Mouse (Mus musculus) right cerebral cortex, postnatal 14 days (tissue): ENCODE results near the gene Frat1.
"Not testable (repeated sequence)": the region's sequence is repeated elsewhere in the genome, so short reads cannot be mapped to it uniquely, and the experiment has no call there.

Experiments
- DNase-seq: peaks from one replicate; pipeline ENCODE4 v3.0.0; 2022

Gene Frat1

DNA sequence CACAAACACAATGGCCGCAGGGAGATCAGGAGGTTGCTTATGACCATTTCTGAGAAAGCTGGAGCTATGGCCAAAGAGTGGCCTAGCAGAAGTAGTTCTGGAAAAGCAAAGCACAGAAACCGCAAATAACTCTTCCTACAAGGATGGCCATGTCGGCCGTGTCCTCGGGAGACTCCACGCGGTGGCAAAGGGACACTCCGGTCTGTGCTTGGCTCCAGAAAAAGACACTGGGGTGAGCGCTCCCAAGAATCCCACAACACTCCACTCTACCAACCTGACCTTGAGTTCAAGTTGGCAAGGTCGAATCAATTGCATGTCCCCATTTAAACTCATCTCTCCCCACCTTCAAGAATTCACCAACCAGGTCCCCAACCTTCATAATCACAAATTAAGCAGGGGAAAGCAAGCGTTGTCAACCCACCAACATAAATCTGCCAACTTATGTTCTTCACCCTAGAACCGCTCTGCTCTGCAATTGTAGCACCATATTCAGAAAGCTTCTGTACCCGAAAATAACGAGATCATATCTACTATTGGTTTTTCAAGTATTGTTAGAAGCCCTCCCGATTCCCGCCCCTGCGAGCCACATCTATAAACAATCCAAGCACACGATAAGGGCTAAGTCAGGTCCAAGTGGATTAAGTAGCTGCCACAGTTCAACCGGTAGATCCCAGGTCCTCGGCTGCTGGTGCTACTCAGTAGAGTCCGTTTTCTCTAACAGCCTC, 16.8 kb downstream of the Frat1 start:
- no peak for DNase-seq

DNA sequence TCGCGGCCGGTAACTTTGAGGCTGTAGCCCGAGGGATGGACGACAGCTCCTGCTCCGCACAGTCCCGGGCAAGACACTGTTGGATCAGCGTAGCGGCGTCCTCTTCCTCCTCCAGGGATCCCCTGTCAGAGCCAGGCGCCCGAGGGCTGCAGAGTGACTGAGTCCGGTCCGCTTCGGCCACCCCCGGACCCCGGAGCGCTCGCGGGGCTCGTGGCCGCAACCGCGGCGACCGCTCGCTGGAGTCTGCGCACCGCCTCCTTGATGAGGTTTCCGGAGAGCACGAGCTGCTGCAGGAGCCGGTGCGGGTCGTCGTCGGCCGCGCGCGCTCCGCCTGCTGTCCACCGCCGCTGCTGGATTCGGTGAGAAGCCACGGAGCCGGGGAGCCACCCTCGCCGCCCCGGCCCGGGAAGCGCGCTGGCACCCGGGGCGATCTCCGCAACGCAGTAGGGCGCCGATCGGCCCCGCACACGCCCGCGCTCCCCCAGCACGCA, 17.4 kb downstream of the Frat1 start:
- DNase-seq = peak; percentile 53

DNA sequence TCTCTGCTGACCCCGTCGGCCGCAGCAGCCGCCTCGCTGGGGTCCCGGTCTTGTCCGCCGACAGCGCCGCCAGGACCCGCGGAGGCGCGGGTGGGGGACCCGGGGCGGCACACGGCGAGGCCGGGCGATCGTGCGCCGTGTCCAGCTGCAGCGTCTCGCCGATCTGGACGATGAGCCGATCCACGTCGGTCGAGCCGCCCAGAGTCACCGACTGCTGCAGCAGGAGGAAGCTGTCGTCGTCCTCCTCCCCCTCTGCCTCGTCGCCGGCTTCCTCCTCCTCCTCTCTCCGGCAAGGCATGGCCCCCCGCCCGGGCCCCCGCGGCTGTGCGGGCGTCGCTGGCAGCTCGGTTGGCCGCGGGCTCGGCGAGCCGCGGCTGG, 17.8 kb downstream of the Frat1 start:
- peak; percentile 54 for DNase-seq

DNA sequence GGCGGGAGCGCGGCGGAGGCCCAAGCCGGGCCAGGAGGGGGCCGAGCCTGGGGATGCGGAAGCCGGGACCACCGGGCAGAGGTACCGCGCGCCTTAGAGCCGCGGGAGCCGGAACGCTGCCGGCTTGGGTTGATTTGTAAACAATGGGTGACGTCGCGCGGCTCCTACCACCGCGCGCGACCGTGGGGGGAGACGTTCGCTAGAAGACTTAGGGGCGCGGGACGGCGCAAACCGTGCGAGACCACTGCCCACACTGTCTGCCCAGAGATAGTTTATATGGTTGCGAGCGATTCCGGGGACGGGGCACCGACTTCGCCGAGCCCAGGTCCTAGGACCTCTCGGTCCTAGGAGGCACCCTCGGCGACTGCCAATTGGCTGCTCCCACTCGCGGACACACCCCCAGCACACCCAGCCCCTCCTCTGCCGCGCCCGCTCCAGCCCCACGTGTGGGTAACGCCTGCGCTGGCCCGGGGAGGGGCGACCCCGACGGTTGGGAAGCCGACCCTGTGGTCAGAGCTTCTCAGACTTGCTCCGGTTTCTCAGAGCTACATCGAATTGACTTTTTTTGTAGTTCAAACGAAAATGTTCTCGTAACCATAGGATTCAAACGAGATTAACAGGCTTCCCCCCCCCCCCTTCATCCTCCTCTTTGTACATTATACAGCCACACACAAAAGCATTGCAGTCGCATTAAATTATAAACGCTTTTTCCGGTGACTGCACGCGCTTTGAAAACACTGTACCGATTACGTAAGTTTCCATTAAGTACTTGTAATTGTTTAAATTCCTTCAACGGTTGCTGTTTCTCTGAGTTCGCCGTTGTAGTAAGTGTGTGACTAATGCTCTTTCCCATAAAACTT, 18.5 kb downstream of the Frat1 start, which contains the start of gene Frat2:
Gene Frat2 (minus strand): TSS at position 141 of the 860 bp plus-strand sequence.
- DNase-seq = peak; percentile 82

DNA sequence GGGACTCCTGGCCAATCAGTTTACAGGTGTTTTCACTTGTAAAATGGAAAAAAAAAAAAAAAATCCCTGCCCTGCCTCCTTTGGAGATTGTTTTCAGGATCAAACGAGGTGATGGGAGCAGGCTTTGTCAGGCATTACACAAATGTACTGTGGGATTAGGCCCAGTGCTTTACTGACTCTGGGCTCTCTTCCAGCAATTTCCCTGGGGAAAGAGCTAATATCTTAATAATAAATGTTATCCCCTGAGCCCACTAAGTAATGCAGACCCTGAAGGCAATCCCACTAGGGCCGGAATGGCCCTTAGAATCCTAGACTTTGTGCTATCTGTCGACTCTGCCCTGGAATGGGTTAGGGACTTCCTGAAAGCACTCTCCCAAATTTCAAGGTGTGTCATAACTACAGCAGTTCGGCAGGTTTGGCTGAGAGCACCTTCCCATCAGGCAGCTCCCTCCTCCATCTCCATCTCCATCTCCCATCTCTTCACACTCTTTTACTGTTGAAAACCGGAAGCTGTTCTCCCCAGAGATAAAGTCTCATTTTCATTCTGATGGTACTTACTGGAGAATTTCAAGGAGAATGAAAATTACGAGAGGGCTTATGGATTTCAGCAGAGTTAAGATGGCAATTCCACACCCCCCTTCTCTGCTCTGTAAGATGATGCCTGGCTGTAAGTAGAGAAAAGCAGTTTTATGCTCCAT, 20.4 kb downstream of the Frat1 start:
- no peak for DNase-seq

DNA sequence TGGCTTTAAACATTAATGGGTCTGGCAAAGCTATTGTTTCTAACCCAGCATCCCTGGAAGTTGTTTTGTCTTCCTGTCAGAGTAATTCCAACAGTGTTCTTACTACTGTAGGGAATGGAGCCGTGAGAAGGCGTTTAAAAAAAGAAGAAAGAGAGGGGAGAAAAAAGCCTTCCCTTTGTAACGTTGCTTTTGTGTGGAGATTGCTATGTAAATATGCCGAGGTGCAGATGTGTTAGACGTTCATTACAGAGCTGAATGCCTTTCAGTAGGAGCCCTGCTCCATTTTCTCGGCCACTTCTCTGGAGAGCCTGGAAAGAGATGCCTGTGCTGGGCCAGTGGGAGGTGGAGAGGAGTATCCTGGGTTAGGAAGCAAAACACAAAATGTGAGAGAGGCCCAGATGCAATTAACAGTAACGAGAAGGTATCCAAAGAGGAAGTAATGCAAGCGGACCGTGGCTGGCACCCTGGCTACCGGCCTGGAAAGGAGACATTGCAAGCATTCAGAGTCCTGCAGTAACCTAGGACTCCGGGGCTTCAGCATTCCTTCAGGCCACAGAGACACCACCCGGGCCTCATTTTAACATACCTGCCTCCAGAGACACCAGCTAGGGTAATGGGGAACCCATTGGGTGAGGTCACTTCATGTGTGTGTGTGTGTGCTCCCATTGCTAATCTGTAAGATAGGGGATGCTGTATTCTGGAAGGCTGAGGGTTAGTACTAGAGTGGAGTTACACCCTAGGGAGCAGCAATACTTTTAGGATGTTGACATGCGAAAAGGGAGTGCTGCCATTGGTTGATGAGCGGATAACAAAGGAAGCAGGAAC, 21.2 kb downstream of the Frat1 start:
- DNase-seq = no peak

DNA sequence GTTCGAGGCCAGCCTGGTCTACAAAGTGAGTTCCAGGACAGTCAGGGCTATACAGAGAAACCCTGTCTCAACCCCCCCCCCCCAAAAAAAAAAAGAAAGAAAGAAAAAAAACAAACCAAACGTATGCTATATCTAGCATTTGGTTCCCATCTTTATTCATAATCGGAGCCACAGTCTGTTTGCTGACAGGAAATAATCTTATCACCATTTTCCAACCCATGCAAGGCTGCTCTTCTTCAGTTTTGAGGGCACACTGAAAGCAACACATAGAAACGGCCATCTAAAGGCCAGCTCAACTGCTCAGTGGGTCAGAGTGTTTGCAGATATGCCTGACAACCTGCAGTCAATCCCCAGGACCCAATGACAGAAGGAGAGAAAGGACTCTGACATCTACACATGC, 22.7 kb downstream of the Frat1 start:
- DNase-seq = no peak

DNA sequence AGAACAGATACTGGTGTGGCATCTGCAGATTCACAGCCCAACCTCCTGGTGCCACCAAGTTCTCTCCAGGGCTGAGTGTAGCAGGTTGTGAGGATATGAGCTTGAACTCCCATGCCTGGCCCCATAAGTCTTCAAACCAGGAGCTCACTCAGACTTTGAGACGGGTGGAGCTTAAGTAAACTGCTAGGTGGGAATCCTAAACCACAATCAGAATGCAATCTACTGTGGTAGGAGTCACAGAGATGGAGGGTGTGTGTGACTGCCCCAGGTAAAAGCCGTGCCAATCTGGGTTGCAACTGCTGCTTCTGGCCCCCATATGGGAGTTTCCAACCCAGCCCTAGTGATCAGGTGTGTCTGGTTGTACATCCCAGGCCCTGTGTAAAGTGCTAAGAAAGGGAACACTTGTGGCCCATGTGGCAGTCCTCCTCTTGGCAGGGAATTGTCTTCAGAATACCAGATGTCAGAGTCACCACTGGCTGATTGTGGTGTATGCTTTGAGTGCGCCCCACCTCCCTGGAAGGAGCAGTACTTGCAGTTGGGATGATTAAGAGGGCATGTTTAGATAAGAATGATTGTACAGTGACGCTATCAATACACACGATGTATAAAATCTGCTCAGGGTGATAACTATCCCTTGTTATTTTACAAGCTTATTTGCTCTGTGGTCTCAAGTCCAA, 27.5 kb downstream of the Frat1 start:
- DNase-seq = no peak

DNA sequence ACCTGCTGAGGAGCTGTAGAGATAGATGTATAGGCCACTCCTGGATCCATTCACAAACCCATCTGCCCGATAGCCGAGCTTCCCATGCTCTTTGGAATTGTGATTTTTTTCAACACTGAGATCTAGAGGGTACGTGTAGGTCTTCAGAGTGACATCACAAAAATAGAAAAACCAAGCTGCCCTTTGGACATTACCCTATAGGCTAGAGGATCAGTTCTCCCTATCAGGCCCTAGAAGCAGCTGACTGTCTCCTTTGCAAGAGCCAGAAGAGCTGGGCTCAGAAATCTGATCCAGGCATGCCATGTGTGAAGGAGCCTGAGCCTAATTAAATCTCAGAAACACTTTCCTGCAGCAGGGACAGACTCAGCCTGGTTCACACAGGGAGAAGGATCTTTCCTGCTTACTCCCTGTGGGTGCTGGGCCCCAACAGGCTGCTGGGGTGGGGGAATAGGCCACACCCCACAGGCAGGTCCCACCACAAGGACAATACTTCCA, 28.1 kb downstream of the Frat1 start:
- no peak for DNase-seq

DNA sequence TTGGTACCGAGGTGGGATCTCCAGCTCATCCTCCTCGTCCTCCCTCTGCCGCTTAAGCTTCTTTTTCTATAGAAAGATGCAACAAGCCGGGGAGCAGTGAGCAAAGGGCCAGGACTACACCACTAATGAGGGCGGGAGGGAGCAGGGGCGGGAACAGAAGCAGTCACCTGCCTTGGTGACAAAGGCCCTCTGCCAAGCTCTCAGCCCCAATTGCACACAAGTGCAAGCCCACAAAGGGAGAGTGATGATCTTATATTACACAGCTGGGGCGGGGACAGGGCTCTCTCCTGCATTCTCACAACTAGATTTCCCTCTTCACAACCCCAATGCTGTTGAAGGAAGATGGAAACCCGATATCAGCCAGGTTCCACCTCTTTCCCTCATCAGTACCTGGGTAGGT, 36.9 kb downstream of the Frat1 start:
- DNase-seq = no peak

DNA sequence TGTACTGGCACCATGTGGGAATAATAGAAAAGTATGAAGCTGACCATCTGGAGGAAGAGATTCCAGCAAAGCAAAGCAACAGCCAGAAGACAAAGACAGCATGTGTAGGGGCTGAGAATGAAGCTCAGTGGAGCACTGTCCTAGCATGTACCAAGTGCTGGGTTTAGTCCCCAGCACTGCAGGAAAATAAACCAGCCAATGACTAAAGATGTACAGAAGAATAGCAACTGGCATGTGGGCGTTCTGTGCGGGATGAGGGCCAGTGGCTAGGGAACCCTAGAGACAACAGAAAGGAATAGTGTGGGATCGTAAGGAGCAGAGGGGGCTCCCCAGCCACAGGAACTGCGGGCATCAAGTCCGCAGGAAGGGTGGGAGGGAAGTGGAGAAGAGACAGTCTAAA, 39.5 kb downstream of the Frat1 start:
- DNase-seq = no peak

DNA sequence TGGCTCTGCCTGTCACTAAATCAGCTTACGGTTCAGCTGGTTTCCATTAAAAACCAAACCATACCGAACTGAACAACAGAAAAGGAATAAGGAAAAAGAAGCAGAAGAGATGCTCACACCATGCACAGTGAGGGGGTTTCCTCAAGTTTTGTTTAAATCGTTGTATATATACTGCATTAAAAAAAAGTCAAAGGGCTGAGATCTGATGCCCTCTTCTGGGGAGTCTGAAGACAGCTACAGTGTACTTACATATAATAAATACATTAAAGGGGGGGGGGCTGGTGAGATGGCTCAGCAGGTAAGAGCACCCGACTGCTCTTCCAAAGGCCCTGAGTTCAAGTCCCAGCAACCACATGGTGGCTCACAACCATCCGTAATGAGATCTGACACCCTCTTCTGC, 40.2 kb downstream of the Frat1 start:
- not testable (repeated sequence) for DNase-seq

DNA sequence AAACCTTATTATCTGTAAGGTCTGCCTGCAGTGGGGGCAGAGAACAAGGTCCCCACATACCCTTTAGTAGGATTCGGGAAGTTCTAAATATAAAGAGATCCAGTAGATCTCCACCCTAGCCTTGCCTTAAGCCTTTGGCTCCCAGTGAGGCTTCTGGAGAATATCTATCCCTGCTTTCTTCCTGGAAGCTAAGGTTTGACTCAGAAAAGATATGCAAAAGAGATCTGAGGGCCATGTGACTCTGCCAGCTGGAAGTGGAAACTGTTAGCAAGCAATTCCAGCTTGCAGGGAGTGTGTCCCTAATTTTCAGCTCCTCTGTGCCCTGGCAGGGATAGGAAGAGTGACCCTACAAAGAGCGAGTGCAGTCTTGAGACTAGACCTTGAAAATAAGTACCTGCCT, 42.5 kb downstream of the Frat1 start:
- DNase-seq = no peak

DNA sequence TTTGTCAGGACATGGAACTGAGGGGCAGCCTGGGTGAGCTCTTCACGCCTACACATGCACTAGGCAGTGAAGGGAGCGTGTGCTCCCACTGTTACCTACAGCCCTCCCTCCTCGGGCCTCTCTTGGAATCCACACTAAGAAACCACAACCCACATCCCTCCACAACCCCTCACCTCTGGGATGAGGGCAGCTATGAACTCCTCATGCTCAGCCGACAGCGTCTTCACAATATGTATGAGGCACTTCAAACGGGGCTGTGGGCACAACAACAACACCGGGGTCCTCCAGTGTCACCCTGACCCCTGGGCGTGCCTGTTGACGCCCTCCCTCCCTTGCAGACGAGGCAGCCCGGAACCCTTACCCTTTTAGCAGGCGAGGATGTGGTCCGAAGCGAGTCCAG, 44.6 kb downstream of the Frat1 start:
- DNase-seq = no peak

DNA sequence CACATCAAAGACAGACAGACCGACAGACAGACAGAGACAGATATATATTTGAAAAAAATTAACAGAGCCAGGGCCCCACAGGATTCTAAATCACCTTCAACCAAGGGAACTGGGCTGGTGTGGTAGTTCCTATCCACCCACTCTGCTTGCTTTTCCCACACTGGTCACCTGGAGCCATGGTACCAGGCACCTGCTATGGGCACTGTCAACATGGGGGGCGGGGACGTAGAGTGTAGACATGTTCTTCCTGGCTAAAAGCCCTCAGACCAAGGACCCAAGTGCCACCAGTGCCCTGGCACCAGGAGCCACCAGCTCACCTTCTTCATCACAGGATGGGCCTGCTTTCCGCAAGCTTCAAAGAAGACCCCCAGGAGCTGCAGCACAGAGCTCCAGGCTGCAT, 52.1 kb downstream of the Frat1 start:
- DNase-seq = no peak
